Mouse (Mus musculus): Measurements from ENCODE around the gene Ntn5.
A peak's percentile ranks its signal among the peaks of the same experiment; 100 is the strongest.

The Ntn5 gene

DNA sequence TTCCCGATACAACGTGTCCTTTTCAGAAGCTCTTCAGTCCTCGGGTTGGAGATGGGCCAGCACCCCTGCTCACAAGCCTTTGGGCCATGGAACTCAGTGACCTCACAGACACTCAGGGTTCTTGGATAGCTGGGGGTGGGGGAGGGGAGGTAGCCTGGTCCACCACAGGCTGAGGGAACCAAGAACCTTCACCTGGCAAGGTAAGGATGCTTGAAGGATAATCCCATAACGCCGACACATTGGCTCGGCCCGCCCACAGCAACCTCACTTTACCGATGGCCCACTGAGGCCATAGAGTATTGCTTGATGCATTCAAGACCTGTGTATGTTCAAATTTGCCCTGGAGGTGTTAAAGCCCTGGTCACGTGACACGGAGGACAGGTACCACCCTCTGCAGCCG is 41.9 kb downstream of the Ntn5 start, which contains the start of gene Spaca4:
Gene Spaca4, minus strand, starts transcription at position 101 of the 400 bp plus-strand sequence.
- no peak for DNase-seq (ENCODE audit: low spot score in 2 of 2)

DNA sequence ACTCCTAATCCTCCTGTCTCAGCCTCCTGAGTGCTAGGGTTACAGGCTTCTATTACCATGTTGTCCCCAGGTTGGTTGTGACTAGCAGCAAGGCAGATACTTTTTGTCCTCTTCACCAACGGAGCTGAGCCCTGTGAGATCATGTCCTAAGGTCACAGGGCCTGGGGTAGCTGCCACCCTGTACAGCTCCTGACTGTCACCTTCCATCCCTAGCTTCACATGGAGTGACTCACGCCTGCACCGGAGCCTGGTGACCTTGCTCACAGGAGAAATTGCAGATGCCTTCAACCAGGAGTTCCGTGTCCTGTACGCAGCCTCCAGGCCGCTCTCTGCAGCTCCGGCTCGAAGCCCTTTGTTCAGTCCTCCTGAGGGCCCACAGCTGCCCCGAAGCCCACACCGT is 42.6 kb downstream of the Ntn5 start:
- no peak for DNase-seq (ENCODE audit: low spot score in 2 of 2)

DNA sequence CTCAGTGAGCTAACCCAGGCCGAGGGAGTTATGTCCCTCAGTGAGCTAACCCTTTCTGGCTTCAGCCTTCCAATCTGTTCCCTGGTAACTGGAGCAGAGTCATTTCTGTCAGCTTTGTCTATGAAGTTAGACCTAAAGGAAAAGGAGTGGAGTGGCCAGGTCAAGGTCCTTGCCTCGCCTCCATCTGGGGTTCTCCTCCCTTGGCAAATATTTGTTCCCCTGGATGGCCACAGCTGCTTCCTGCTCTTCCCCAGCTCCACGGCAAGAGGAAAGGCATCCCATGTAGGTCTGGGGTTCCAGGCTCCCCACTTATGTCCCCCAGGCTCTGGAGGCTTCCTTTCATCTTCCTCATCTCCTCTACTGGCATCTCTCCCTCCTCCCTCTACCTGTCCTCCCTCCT is 43.8 kb downstream of the Ntn5 start:
- no peak for DNase-seq (ENCODE audit: low spot score in 2 of 2)

DNA sequence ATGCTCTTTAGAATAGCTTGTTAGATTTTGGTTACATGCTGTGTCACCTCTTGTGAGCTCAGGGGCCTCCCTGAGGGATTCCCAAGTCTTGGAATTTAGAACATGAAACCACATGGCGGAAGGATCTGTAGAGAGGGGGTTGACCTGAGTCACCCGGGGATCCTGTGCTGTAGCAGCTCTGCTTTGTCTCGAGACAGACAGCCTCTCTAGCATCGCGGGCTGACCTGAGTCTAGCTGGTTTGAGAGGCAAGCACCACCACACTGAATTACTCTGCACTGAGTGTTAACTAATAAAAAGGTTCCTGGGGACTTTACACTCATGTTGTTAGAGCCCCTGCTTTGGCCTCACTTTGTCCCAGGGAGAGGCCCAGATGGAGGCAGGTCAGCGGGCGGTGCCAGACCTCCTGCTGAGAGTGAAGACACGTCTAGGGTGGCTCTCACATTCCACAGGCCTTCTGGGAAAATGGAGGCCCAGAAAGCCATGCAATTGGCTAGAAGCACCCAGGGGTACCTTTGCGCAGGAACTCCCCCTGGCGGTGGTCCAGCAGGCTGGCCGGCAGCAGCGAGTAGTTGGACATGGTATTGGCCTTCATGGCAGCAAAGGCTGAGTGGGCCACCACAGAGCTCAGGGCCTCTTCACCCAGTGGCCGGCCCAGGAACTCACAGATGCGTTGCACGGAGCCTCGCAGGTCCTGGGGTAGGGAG is 47.1 kb downstream of the Ntn5 start:
- peak in 1 of 2 experiments; percentile 70 for DNase-seq (ENCODE audit: low spot score in 2 of 2)

DNA sequence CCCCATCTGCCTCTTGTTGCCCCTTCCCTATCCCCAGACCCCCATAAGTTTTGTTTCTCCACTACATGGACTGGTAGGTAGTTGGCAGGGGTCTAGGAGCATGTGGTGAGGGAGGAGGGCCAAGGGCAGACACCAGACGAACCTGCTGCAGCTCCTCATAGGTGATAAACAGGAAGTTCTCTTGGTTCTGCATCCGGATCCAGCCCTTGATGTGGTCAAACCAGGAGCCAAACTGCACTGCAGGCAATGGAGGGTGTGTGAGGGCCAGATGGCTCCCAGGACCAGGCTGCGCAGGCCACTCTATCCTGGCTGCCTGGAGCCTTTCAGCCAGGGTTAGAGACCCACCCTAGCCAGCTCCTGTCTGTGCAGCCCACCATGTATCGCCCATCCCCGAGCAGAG is 49.7 kb downstream of the Ntn5 start:
- peak; percentile 80 to 81 for DNase-seq (ENCODE audit: low spot score in 2 of 2)

DNA sequence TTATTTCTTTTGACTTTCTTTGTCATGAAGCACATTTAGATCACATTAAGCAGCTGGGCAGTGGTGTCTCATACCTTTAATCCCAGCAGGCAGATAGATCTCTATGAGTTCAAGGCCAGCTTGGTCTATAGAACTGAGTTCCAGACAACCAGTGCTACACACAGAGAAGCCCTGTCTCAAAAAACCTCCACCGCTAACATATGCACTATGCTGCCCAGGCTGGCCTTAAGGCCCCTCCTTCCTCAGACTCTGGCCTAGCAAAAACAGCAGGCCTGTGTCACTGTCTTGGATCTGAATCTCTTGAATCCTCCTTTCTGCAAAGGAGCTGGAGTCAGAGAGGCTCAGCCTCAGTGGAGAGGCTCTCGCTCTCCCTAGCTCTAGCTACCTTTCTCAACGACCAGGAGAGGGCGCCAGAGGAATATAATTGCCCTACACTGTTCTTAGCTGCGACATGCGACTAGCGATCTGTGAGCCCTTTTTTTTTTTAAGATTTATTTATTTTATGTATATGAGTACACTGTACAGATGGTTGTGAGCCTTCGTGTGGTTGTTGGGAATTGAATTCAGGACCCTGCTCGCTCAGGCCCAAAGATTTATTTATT is 55.4 kb downstream of the Ntn5 start:
- DNase-seq (ENCODE audit: low spot score in 2 of 2) = peak; percentile 63 to 87

DNA sequence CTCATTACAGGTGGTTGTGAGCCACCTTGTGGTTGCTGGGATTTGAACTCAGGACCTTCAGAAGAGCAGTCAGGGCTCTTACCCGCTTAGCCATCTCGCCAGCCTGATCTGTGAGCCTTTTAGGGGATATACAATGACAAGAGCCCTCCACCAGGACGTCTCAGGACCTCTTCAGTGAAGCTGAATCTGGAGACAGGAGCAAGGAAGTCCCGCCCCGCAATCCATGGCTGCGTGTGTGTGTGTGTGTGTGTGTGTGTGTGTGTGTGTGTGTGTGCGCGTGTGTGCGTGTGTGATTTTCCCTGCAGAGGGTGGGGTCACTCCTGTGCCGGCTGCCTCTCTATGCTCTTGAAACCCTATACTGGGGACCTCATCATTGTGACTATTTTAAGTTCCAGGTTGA is 56.0 kb downstream of the Ntn5 start:
- no peak for DNase-seq (ENCODE audit: low spot score in 2 of 2)

DNA sequence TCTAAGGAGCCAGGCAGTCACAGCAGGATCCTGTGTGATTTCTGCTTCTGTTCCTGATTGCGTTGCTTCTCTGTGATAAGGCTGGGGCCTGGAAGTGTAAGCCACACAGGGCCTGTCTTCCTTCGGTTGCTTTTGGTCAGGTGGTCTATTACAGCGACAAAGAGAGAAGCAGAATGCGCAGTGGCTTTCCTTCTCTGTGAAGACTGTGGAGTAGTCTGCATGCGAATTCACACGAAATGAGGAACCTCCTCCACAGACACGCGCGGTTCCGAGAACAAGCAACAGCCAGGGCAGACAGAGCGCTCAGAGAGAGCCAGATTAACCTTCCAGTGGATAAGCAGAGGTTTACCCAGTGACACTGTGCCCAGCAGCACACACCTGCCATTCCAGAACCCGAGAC is 57.5 kb downstream of the Ntn5 start:
- DNase-seq (ENCODE audit: low spot score in 2 of 2) = no peak

DNA sequence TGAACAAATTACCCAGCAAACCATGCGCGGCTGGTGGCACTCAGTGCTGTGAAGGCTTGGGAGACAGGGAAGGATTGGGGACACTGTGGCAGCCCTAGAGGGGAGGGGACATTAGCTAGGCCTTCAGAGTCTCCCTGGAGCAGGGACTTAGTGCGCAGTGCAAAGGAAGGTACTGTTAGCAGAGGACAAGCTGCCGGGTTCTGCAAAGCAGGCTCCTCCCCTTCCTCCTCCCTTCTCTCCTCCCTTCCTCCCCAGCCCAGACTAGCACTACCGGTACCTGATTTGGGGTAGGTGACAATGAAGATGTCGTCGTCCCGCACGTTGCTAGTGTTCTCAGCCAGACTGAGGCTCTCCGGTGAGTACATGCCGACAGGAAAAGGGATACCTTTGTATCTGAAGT is 58.0 kb downstream of the Ntn5 start:
- peak; percentile 42 to 47 for DNase-seq (ENCODE audit: low spot score in 2 of 2)

DNA sequence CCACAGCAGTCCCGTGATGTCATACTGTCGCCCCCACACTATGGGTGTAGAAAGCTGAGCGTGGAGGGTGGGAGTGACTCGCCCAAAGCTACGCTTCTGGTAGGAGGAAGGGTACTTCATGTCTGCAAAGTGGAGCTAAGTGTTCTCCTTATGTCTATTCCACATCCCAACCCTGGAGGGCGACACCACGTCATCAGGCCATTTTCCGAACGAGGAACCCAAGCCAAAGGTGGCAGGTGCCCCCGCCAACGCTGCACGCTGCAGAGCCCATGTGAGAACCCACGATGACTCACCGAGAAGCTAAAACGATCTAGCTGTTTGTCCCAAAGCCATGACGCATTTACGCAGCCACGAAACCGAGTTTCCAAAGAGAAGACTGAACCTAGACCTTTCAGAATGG is 58.5 kb downstream of the Ntn5 start:
- DNase-seq (ENCODE audit: low spot score in 2 of 2) = no peak

Data from thymus, postnatal 10 days (tissue).